Mouse (Mus musculus): ENCODE data around the gene Kif7.
A peak's percentile ranks its signal among the peaks of the same experiment; 100 is the strongest.

Kif7 gene

DNA sequence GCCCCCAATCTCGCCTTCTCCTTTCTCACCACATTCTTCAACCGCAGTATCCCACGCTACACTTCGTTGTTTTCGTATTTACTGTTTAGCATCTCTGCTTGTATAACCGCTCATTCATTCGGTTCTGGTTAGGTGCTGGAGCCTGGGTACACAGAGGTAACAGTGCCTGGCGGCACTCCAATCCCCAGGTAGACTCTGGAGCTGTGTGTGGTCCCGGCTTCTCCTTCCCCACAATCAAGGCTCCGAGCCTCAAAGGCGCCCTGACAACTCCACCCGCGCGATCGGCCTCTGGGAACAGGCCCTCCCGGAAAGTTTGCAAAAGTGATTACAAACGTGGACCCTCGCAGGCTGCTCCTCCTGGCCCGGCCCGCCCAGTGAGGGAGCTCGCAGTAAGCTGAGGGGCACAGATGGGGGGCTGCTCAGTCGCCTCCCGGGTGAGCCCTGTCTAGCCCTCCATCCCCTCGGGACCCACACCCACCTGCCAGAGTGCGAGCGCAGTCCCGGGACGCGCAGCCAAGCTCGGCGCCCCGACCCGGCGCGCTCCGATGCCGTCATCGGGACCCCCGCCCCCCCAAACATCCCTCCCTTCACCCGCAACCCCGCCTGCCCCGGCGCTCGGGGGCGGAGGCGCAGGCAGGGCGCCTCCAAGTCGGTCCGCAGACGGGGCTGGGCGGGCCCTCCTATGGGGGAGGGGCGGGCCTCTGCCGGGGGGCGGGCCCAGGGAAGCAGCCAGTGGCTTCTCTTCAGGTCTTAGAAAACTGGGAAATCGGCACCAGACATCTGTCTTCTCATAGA, at the start of gene Kif7:
Gene Kif7 (minus strand): TSS at position 534 of the 795 bp plus-strand sequence.
- DNase-seq (ENCODE audit: inconsistent age in 2 of 2, low spot score in 1 of 2) = peak; percentile 87 to 95

DNA sequence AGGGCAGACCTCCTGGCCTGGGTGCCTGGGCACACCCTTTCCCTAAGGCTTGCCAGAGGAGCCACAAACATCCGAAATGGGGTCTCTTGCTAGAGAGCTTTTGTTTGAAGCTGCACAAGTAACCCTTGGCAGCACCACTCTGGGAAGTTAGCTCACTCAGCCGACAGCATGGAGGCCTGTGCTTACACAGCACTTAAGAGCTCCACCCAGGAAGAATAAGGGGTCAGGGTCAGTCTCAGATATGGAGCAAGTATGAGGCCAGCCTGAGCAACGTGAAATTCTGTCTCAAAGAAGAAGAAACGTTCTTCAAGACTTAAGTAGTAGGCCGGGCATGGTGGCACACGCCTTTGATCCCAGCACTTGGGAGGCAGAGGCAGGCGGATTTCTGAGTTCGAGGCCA, 46.6 kb upstream of the Kif7 start:
- peak in 1 of 2 experiments; percentile 61 for DNase-seq (ENCODE audit: inconsistent age in 2 of 2, low spot score in 1 of 2)

DNA sequence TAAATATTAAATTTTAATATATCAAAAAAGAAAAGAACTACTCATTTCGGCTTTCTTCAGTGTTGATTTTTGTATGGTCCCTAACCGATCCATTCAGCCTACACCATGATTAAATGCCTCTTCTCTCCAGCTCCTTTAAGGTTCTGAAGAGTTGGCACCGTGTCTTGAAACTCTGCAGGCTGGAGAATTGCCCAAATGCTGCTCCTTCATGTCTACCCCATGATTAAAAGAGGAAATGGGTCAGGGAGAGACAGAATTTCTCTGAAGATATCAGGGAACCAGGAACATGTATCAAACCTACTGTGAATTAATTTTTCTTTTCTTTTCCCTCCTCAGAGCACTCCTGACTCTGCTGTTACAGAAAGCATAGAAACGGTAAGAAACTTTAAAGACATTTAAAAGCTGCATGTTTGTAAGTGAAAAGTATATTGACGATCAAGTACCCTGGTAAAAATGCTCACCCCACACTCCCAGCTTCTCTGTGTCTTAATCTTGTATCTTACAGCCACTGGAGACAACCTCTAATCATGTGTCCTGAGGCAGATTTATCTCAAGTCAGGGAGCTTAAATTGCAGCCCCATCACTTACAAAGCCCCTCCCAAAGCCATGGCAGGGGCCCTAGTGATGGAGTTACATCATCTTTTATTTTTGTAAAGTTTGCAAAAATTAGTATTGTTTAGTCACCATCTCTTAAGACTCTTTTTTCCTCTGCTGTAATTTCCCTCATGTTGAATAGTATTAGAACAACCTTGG, 45.8 kb upstream of the Kif7 start:
- peak; percentile 43 to 73 for DNase-seq (ENCODE audit: inconsistent age in 2 of 2, low spot score in 1 of 2)

DNA sequence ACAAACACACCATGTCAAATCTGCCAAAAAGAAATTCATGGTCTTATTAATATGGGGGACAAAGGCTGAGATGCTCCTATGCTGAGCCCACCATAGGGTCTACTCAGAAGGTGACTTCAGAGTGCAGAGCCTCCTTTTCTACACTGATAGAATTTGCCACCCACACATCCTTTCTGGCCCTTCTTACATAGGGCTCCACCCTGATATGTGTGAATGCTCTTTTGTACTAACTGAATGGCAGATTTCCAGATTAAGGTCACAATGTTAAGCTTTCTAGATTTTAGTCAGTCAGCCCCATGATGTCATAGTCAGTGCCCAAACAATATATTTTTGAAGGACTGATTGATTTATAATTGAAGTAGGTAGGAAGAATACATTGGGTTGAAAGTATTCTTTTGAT, 44.2 kb upstream of the Kif7 start:
- DNase-seq (ENCODE audit: inconsistent age in 2 of 2, low spot score in 1 of 2) = no peak

DNA sequence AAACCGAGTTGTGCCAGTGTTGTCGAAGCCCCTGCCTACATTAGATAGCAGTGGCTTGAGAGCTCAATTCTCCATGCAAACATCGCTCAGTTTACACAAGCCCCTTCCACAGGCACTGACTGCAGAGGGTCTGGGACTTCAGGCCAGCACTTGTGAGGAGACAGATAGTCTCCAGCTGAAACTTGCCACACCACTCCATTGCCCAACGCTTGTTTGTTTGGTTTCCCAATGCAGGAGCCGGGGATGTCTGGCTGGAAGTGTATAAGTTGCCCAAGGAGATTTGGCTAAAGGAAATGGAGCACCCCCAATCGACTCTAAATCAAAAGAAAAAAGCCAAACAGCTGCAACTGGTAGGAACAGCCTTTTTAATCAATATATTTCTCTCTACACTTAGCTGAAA, 42.7 kb upstream of the Kif7 start:
- peak in 1 of 2 experiments; percentile 85 for DNase-seq (ENCODE audit: inconsistent age in 2 of 2, low spot score in 1 of 2)

DNA sequence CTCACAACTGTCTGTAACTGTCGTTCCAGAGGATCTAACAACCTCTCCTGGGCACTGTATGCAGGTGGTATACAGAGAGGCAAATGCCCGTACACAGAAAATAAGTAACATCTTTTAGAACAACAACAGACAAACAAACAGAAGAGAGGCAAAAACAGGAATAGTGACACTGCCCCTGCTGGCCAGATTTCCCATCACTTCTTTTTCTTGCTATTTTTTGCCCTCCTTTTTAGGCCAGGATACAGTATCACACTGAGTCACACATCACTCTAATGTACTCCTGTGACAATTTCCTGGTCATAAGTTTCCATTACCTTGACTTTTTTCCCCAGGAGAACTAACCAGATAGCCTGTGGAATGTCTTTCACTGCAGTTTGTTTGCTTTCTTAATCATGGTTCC, 40.8 kb upstream of the Kif7 start:
- DNase-seq (ENCODE audit: inconsistent age in 2 of 2, low spot score in 1 of 2) = peak in 1 of 2 experiments; percentile 79

DNA sequence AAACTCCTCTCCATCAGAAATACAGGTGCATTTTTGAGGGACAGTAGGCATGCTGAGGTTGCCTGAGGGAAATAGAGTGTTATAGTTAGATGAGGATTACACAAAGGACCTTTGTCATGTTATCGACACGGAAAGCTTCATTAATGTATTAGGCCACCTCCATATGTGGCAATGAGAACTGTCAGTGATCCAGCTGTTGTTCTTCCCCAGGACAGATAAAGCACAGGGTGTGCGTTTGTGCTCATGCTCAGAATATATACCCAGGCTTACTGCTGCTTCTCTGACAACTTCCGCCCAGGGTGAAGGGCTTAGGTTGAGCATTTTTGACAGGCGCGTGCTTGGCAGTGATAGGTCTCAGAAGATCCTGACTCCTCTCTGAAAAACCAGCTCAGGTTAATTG, 34.0 kb upstream of the Kif7 start:
- DNase-seq (ENCODE audit: inconsistent age in 2 of 2, low spot score in 1 of 2) = no peak

DNA sequence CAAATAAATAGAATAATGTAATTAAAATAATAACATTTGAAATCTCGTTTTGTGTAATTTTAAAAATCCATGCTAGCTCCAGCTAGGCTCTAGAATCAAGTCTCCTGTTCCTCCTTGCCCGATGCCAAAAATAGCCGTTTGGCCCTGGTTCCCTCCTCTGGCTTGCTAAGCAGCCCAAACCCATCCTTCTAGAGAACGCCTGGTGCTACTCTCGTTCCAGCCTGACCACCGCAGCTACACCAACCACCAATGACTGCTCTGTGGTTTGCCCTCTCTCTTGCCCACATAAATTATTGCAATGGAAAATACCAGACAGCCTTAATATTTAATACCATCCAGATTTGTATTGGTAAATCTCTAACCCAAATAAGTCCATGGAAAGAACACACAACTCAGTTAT, 32.1 kb upstream of the Kif7 start:
- DNase-seq (ENCODE audit: inconsistent age in 2 of 2, low spot score in 1 of 2) = no peak

DNA sequence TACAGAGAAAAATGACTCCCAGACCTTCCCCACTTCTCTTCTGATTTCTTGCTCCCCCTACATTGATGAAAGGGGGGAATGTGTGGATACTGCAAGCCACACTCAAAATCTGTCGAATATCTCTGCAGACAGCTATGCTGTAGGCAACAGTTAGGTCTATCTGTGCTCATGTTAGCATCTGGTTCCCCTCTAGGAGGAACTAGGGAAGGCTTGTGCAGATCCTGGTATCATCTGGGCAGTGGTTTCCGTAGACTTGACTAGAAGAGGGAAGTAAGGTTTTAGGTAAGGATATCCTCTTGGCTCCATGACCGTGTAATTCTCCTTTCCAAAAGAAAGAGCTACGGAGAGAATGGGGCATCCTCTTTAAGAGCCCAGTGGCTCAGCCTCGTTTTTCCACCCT, 29.1 kb upstream of the Kif7 start:
- no peak for DNase-seq (ENCODE audit: inconsistent age in 2 of 2, low spot score in 1 of 2)

DNA sequence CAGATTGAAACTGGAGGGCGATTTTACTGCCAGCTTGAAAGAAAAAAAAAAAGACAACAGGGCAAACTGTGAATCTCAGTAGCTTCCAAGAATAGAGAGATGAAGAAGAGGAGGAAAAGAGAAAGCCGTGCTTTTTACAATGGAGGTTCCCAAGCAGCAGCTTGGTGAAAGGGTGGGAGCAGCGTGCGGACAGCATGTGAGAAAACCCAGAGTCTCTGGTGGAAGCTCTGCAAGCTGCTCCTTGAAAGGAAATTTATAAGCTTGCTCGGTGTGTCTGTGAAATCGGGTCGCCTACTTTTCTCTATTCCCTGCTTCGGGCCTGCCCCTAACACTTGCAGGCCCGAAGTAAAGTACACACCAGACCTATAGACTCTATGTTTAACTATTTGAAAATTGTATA, 28.5 kb upstream of the Kif7 start:
- DNase-seq (ENCODE audit: inconsistent age in 2 of 2, low spot score in 1 of 2) = no peak

DNA sequence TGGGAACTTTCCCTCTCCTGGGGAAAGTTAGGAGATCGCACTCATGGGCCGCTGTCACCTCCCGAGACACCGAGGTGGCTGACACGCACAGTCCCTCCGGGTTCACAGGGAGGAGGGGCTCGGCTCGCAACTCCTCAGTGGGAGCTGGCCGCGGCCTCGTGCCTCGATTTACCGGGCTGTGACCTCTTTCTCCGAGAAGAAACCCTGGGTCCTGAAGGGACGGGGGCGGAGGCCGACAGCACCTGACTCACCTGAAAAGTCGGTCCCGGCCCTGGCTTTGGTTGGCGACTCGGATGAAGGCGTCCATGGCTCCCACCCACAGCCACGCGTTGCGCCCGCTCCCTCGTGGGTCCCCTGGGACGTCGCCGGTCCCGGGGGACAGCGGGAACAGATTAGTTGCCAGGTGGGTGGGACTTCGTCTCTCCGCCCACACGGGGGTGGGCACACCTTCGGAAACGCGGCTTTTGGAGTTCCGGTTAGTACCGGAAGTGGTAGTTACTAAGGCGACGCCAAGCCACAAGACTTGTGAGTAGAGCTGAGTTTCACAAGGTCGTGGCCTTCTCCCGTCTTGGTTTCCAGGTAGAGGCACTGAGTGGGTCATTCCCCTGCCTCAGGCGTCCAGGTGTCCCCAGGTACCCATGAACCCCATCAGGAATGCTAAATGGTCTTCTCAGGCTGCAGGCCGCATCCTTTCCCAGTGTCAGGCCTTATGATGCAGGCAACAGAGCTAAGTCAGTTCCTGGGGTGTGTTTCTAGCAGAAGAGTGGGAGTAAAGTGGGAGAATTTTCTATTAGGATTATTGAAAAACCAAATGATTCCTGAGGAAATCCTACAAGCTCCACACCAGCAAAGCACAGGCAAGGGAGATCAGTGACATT, 27.4 kb upstream of the Kif7 start, which contains the start of the genes Pex11a and Wdr93:
Gene Pex11a (minus strand): TSS at position 473 of the 878 bp plus-strand sequence.
Gene Wdr93 (plus strand): TSS at position 505 of the 878 bp plus-strand sequence.
- DNase-seq (ENCODE audit: inconsistent age in 2 of 2, low spot score in 1 of 2) = peak; percentile 91 to 96

DNA sequence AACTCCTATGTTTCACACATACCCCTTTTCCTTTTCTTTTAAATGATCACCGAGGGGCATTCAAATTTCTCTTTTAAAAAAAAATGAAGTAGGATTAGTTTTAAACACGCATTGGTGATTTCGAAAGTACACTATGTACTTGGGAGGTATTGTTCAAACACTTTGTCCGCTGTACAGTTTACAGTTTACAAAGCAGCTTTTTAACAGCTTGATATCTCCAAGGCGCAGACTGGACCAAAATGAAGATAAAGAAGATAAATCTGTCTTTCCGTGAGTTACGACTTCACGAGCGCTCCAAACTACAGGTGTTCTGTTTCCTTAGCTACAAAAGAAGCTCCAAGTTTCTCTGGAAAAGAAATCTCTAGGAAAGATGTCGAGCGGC, 26.7 kb upstream of the Kif7 start:
- DNase-seq (ENCODE audit: inconsistent age in 2 of 2, low spot score in 1 of 2) = no peak

DNA sequence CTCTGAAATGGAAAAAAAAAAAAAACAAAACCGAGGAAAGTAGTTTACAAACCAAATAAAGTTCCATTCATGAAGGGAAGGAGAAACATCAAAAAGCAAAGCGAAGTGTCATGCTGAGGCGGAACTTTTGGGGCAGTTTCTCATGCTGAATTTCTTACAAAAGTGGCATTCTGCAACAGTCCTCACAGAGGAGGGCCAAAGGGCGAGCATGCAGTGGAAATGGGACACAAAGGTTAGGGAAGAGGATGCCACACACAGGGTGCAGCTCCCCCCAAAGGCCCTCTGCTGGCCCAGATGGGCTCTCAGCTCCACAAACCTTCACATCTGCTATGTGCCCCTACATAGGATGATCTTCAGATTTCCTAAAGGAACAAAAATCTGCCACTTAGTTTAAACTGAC, 24.8 kb upstream of the Kif7 start:
- DNase-seq (ENCODE audit: inconsistent age in 2 of 2, low spot score in 1 of 2) = no peak

DNA sequence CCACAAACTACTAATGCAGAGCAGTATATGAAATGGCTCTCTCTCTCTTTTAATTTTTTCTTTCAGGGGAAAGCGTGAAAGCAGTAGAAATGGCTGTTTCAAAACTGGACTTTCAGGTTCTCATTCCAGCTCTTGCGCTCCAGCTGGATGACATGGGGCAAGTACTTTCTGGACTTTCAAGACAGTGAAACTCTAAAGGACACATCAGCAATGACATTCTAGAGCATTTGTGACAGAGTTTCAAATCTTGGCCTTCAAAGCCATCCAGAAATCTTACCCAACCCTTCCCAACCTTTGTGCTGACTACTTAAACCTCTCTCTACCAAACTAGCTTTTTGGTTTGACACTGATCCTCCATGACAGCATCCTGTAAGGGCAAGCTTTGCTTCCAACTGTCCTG, 23.4 kb upstream of the Kif7 start:
- no peak for DNase-seq (ENCODE audit: inconsistent age in 2 of 2, low spot score in 1 of 2)

DNA sequence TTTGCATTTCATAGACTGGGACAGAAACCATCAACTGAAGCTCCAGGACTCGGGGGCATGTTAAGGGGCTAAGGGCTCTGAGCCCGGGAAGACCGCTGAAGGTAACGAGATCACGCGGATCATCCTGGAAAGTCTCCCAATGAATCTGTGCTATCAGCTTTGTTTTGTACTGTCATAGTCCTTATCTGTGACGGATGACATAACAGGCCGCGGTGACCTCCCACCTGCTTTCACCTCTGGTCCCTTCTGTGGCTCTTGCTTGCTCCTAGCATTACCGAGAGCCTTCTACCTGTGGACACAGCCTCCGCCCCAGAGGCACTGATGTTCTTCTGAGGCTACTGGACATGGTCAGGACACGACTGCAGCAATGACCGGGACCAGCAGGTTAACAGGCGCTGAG, 21.0 kb upstream of the Kif7 start:
- peak; percentile 37 to 69 for DNase-seq (ENCODE audit: inconsistent age in 2 of 2, low spot score in 1 of 2)

DNA sequence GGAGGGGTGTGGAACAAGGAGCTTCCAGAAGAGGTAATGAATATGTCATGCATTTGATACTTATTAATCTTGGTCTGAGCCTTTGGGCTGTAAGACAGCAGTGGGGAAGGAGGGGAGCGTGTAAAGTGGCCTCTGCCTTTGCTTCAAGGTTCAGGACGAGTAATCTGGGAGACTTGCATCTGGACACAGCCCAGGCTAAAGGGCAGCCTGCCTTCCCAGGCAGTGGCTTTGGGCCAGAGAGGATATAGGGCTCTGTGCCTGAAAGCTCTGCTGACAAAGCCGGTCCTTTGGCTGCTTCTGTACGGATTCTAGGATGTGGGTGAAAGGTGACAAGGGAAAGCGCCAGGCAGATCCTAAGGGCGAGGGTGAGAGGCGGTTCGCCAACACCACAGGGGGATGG, 19.0 kb upstream of the Kif7 start:
- DNase-seq (ENCODE audit: inconsistent age in 2 of 2, low spot score in 1 of 2) = peak; percentile 81 to 92

DNA sequence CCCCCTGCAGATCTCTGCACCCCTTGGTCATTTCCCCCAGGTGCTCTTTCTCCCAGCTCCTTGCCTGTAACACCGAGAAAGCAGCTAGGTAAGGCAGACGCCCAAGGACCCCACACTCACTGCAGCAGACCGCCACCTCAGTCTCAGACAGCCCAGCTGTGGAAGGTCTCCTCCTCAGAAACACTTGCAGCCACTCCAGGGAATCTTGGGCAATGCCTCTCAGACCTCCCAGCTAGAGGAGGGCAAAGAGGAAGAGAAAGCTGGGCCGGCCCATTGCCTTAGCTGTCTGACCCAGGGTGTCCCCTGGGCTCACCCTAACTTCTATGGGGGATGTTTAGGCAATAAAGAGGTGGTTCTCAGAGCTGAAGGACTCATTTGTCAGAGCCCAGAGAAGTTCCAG, 17.1 kb upstream of the Kif7 start, which contains the start of gene Plin1:
Gene Plin1 (minus strand): TSS at position 282 of the 400 bp plus-strand sequence.
- peak in 1 of 2 experiments; percentile 80 for DNase-seq (ENCODE audit: inconsistent age in 2 of 2, low spot score in 1 of 2)

DNA sequence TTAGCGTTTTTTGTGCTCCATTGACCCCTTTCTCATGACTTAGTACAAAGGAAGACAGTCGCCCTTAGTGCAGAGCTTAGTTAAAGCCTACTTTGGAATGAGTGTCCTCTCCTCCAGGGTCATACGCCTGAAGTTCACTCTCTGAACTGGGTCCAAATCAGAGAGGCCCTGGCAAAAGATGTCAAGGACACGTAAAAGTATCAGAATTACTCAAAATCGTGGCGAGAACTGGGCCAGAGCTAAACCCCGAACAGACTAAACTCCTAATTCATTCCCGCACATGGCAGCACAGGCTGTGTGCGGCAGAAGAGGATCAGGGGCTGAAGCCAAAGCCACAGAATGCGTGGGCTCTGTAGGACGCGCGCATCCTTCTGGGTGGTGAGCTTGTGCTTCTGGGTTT, 15.9 kb upstream of the Kif7 start:
- DNase-seq (ENCODE audit: inconsistent age in 2 of 2, low spot score in 1 of 2) = peak; percentile 79 to 91

DNA sequence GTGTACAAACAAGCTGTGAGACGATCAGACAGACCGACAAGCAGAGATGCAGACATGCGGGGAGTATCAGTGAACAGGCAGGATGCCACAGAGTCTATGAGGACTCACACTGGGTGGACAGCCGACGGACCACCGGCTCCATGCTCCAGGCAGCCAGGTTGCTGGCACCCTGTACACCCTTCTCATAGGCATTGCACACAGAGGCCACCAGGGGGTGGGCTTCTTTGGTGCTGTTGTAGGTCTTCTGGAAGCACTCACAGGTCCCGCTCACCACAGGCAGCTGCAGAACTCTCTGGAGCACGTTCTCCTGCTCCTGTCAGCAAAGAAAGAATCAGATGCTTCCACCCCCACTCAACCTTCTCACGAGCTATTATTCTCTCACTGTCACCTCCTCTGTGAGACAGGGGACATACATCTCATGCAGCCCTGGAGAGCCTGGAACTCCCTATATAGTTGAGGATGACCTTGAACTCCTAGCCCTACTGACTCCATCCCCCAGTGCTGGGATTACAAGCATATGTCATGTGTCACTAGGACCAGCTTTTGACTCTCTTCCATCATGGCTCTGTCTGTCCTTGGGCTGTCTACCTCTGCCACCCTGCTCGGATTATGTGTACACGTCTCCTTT, 14.3 kb upstream of the Kif7 start:
- peak; percentile 60 to 82 for DNase-seq (ENCODE audit: inconsistent age in 2 of 2, low spot score in 1 of 2)

DNA sequence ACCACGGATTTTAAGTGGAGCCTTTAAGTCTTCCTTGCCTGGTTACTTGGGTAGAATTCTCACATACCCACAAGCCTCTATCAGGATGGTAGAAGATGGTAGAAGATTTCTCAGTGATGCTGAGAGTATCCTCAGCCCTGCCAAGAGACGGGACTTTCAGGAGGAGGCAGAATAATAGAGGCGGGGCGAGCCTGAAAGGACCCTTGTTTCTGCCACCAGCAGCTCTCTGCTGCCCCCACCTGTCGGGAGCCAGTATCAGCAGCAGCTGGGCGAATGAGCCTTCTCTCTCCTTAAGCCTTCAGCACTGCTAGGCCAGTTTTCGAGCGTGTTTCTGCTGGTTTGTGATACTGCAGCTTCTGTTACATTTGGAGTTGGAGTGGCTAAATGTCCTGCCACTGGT, 13.6 kb upstream of the Kif7 start:
- DNase-seq (ENCODE audit: inconsistent age in 2 of 2, low spot score in 1 of 2) = peak; percentile 72 to 89

DNA sequence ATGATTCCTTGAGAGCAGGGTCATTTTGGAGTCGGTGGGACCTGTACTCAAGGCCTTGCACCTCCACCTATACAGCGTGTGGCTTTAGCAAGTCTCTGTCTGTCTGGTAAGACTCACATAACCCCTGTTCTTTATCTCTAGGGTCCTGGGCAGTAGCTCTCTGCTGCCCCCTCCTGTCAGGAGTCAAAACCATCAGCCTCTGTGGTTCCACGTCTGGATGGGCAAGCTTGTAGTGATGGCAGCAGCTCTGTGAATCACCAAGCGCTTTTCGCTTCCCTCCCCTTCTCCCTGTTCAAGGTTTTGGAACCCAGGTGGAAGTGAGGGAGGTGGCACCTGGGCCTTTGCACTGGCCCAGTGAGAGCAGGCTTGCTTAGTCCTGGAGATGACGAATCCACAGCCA, 12.7 kb upstream of the Kif7 start:
- DNase-seq (ENCODE audit: inconsistent age in 2 of 2, low spot score in 1 of 2) = peak; percentile 77 to 91

All from adrenal gland, adult (tissue).